Mouse (Mus musculus): ENCODE measurements around the gene Anp32e.
A peak's percentile ranks its signal among the peaks of the same experiment; 100 is the strongest.
"Not testable (repeated sequence)": the region's sequence is repeated elsewhere in the genome, so short reads cannot be mapped to it uniquely, and the experiment has no call there.

Gene Anp32e

DNA sequence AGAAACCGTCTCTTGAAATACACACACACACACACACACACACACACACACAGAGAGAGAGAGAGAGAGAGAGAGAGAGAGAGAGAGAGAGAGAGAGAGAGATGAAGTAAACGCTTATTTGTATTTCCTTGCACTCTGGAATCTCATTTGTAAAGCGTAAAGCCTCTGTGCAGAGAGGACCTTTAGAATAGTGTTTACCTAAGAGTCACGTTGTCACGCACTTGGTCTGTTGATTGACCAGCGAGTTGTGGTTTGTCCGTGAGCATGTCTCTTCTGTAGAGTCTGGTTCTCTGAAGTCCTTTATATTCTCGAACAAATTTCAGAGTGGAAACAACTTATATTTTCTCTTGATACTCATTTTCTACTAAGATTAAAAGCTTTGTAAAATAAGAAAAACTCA is 15.7 kb downstream of the Anp32e start:
- no peak for DNase-seq (ENCODE audit: low spot score)

DNA sequence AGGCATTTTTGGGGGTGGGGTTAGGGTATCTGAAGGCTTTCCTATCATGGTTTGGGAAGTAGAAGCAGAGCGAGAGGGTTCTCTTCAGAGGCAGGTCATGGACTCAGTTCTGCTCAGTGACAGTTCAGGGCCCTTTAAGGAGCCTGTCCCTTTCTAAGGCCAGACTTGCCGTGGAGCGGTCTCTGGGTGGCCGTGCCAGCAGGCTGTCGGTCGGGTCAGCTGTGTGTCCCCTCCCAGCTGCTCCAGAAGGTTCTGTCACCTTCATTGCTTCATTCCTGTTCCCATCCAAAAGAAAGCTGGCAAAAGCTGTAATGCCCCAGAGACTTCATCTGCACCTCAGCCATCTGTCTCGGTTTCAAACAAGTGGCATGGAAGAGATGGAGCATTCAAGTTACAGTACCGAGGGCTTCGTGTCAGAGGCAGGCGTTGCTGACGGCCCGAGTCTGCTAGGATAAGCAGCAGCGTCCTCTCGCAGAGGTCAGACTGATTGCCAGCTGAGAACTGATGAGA is 16.7 kb downstream of the Anp32e start:
- DNase-seq (ENCODE audit: low spot score), result no peak

DNA sequence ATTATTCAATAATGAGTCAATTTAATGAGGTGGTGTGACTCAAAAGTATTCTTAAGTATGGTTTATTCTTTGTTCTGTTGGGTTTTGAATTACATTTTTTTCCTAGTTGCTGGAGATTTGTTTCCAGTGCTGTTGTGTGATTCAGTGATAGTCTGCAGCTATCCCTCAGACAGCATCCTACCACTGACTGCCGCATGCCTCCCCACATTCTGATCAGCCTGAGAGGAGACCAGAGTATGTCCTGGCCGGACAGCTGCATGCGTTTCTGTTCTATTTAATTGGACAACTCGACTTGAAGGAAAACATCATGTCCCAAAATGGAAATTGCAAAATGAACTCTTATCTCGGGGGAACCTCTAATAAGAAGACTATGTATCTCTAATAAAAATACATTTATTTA is 19.3 kb downstream of the Anp32e start:
- no peak for DNase-seq (ENCODE audit: low spot score)

DNA sequence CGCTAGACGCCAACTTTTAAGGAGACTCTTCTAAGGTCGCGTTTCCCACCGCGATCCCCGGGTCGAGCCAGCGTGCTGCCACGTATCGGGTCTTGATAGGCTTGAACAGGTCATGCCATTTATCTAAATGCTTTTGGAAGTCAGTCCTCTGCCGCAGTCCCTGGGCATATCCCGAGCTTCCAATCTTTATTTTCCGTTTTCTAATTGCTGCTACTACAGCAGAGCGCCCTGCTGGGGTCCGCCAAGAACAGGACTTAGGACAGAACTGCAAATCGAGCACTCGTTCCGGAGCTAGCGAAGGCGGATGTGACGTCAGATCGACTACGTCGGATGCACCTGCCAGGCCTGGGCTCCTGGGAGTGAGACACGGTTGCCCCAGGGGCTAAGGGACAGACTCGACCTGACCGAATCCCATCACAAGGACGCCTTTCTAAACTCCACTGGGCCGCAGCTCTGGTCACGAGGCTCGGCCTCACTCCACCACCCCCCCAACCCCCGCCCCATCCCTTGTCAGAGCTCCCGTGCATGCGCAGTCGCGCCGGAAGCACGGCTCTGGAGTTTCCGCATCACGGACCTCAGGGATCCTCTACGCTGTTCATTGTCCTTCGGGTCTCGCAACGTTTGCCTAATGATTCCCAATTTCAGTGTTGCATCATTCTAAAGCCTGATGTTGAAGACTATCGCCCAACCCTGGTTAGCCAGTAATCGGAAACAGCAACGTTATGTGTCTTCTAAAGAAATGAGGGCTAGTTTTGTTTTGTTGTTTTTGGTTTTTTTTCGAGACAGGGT is 21.9 kb downstream of the Anp32e start:
- peak; percentile 94 for DNase-seq (ENCODE audit: low spot score)

DNA sequence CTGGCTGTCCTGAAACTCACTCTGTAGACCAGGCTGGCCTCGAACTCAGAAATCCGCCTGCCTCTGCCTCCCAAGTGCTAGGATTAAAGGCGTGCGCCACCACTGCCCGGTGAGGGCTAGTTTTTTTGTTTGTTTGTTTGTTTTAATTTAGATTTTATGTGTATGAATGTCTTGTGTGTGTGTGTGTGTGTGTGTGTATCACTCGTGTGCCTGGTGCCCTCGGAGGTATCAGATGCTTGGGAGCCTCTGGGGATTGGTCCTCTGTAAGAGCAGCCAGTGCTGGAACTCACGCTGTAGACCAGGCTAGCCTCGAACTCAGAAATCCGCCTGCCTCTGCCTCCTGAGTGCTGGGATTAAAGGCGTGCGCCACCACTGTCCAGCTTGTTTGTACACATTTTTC is 22.5 kb downstream of the Anp32e start:
- DNase-seq (ENCODE audit: low spot score), result not testable (repeated sequence)

- DNase-seq (ENCODE audit: low spot score), result no peak
Observed at GRCm38 (mm10) chr3:95953023-95953422, 24.0 kb downstream of the Anp32e start.

DNA sequence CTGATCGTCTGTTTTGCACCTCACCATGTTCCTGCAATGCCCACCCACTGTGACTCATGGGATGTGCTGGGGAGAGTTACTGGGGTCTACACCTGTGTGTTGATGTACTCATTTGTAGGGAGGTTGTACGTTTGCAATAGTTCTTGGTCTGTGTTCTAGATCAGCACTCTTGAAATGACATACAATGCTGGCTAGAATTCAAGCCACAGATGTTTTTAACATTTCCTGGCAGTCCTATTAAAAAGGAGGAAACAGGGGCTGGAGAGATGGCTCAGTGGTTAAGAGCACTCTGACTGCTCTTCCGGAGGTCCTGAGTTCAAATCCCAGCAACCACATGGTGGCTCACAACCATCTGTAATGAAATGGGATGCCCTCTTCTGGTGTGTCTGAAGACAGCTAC is 24.5 kb downstream of the Anp32e start:
- no peak for DNase-seq (ENCODE audit: low spot score)

GRCm38 (mm10) chr3:95954648-95955173 is 25.7 kb downstream of the Anp32e start:
- DNase-seq (ENCODE audit: low spot score), result not testable (repeated sequence)

DNA sequence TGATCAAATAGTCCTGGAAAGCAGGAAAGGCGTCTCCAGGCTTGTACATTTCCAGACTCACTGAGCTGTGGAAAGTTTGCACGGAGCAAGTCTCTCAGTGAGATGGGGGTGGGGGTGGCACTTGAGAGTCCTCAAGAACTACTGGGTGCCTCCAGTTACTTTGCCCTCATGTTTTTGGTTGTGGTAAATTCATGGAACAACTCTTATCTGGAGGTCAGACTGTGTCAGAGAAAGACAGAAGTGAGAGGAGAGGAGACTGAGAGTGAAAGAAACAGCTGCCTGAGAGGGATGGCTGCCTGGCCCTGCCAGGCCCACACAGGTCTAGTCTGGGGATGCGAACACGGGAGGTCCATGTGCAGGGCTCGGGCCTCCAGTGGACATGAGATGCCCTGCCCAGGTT is 26.3 kb downstream of the Anp32e start:
- DNase-seq (ENCODE audit: low spot score), result no peak

DNA sequence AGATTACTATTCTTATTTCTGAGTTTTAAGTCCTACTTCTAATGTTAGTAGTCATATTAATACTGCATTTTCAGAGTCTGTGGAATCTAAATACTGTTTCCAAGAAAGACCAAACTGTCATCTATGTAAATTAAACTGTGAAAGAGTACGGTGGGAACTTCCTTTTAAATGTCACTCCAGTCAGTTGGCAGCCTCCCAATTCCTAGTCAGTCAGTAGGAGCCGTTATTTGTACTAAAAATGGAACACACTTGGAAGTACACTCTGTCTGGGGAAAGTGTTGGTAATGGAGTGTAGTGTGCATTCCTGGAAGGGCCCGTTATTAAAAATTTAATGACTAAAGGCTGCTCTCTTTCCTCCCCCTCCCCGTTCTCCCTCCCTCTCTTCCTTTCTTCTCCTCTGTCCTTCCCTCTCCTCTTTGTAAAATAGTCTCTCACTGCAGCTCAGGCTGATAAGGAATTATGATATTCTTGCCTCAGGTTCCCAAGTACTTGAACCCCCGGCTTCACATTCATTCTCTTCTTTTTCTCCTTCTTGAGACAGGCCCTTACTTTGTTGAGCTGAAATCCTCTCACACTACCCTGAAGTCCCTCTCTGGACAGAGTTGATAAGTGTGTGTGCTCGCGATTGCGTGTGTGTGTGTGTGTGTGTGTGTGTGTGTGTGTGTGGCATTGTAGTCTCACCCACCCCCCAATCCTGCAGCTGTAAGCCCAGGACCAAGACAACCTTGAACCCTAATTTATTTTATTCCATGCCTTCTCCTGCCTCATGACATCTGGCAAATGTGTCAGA is 28.5 kb downstream of the Anp32e start:
- DNase-seq (ENCODE audit: low spot score), result no peak

DNA sequence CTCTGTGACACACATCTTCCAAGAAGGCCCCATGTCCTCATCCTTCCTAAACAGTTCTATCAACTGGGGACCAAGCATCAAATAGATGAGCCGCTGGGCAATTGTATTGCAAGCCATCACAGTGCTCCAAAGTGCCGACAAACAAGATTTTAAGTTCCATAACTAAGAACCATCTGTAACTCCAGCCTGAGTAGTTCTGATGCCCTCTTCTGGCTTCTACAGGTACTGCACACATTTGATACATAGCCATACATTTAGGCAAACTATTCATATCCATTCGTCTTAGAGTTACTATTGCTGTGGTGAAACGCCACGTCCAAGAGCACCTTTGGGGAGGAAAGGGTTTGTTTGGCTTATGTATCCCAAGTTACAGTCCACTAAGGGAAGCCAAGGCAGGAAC is 30.0 kb downstream of the Anp32e start:
- DNase-seq (ENCODE audit: low spot score), result peak; percentile 68

DNA sequence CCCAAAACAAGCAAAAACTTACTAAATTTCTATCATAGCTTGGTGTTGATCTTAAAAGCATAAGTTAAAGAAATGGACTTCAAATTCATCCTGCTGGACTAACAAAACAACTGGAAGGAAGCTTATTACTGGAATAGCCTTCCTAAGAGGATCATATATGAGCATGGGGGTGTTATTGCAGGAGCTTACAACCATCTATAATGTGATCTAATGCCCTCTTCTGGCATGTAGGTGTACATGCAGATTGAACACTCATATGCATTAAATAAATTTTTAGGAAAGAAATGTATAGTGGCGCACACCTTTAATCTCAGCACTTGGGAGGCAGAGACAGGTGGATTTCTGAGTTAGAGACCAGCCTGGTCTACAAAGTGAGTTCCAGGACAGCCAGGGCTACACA is 30.8 kb downstream of the Anp32e start:
- no peak for DNase-seq (ENCODE audit: low spot score)

GRCm38 (mm10) chr3:95962182-95962581 is 33.1 kb downstream of the Anp32e start:
- DNase-seq (ENCODE audit: low spot score), result not testable (repeated sequence)

DNA sequence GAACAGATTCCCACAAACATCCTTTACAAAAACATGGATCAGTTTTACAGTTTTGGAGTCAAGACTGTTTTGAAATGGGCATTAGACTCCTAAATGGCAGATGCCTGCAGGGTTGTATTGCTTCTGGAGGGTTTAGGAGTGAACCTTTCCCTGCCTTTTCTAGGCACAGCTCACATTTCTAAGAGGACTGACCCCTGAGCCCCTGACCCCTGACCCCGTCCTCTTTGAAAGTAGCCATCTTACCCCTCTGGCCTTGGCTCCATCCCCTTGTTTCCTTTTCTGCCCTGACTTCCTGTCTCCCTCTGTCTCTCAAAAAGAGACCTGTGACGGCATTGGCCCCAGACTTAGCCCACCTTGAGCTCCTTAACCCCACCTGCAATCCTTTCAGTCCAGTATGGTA is 34.2 kb downstream of the Anp32e start:
- peak; percentile 52 for DNase-seq (ENCODE audit: low spot score)

DNA sequence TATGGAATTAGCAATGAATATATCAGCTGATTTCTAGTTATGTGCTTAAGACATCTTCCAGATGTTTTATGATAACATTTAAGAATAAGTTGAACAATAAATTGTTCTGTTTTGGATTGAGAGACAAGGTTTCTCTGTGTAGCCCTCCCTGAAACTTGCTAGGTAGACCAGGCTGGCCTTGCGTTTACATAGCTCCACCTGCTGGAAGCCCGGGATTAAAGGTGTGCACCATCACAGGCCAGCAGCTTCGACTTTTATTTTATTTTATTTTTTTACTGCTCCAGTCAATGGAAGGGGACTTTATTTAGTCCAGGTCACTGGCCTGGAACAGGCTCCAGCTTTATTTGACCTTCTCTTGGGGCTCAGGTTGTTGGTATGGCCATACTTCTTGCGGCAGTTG is 34.6 kb downstream of the Anp32e start:
- peak; percentile 47 for DNase-seq (ENCODE audit: low spot score)

- DNase-seq (ENCODE audit: low spot score), result peak; percentile 73
Observed at GRCm38 (mm10) chr3:95965518-95966451, 36.7 kb downstream of the Anp32e start.

DNA sequence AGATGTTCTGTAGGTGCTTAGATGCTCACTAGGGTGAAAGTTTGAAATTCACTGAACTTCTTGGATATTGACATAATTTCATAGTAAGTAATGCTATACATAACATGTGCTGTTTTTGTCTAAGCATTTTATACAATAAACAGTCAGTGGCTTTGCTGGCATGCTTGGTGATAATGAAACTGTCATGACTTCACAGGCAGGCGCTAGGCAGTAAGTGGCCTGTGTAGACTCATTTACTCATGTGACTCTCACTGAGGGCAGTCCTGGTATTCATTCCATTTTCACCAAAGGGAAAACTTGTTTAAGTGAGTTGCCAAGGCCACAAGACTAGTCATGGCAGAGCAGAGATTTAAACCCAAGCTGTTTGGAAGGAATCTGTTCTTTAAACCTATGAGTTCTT is 40.2 kb downstream of the Anp32e start:
- no peak for DNase-seq (ENCODE audit: low spot score)

- not testable (repeated sequence) for DNase-seq (ENCODE audit: low spot score)
Observed at GRCm38 (mm10) chr3:95970661-95971060, 41.6 kb downstream of the Anp32e start.

DNA sequence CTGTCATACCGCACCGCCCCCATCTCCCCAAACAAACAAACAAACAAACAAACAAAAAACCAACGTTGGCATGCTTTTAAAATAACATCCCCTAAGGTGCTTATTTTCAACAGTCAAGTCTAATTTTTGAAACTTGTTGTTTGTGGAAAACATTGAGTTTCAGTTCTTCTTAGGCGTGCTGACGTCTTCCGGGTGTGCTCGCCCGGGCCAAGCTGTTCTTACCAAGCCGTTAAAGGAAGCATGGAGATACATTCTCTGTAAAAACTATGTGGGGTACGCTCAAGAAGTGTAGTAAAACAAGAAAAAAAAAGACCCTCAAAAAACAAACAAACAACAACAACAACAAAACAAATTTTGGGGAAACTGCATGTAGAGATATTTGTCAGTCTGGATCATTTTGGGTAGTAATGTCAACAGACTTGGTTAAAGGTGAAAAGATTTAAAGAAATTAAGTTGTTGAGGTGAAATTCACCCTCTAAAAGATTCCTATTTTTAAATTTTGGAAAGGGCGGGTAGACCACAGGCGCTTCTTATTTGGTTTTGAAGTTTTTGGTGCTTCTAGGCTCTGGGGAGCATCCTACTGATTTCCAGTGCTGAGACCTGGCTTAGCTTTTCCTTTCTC is 43.3 kb downstream of the Anp32e start:
- DNase-seq (ENCODE audit: low spot score), result no peak

DNA sequence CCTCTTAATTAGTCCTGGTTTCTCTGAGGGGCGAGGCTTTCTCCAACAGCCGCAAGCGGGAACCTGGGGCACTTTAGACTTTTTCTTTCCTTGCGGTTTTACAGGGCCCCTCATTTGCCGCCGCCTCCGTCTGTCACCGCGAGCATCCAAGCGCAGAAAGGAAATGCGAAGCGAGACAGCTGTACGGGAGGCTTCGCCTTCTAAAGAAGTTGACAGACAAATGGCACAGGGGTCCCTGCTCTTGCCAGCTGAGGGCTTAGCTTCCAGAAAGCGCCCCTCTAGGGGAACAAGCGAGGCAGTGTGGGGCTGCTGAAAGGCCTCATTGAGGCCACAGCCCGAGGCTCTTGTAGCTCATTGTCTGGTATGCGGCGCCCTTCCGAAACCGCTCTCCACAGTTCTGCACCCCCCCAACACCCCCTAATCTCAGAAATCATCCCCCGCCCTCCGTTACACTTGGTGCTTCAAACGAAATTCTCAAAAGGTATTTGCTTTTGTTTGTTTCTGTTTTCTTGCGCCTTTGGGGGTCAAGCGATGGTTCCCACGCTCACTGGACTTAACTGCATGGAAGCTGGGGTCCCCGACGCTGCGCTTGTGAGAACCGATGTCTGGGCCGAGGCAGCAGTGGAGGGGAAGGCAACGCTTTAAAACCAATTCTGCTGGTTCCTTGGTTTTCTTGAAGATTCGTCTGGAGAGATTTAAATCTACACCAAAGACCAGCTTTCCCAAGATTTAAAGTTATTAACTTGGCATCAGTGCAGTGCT is 44.0 kb downstream of the Anp32e start:
- peak; percentile 86 for DNase-seq (ENCODE audit: low spot score)

DNA sequence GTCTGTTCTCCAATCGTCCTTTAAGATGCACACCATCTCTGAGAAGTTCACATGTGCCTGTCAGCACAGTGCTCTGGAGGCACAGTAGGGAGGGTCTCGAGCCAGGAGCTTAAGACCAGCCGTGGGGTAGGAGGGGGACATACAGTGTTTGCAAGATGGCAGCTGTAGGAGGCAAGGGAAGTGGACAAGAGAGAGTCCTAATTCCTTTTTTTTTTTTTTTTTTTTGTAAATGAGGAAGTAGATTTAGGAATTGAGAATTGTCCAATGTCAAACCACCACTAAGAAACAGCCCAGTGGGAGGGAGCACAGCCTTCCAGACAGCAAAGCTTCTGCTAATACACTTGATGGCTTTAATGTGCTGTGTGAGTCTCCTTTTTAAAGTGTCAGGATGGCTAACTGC is 48.0 kb downstream of the Anp32e start:
- no peak for DNase-seq (ENCODE audit: low spot score)

Data from embryo, embryonic 10.5 days (tissue).